26 mouse cellular contexts compared by ENCODE assay signal in genomic region chr15:77122208-77122607, GRCm38 (mm10).
A peak's percentile ranks its signal among the peaks of the same experiment; 100 is the strongest.
DNase-seq lines count a peak whose midpoint lies in the region; ATAC-seq and TF ChIP-seq lines count a peak whose summit lies in the region.
"Had no signal": no experiment of that assay in that cellular context is flagged by ENCODE, and none has a peak within 500 bp of the region (broad histone marks: within the 10 kb centered on the region; RNA-seq: fewer than 3 reads in every experiment).

No protein-coding gene starts in this region.

- no peak overlapping the region for H3K4me3 ChIP-seq in heart, embryonic 13.5 days
- no peak overlapping the region for H3K4me3 ChIP-seq in lung, embryonic 14.5 days (ENCODE audit: low read depth, low read length)
- H3K4me3 ChIP-seq in stomach, embryonic 15.5 days (replicated peaks): no peak overlapping the region
- no peak overlapping the region for H3K4me3 ChIP-seq in stomach, postnatal 0 days (ENCODE audit: low read depth, low read length)
- H3K4me3 ChIP-seq in myocyte: no peak overlapping the region
- no peak overlapping the region for H3K4me3 ChIP-seq in forebrain, embryonic 13.5 days
- H3K4me3 ChIP-seq: forebrain, embryonic 10.5 days; gastrocnemius, adult 2 months; heart, embryonic 12.5 days had no signal

- H3K4me2 ChIP-seq in heart, embryonic 13.5 days: no peak overlapping the region
- H3K4me2 ChIP-seq in lung, embryonic 14.5 days: no peak overlapping the region
- no peak overlapping the region for H3K4me2 ChIP-seq in stomach, embryonic 15.5 days
- no peak overlapping the region for H3K4me2 ChIP-seq in stomach, postnatal 0 days (replicated peaks; ENCODE audit: low read depth)
- H3K4me2 ChIP-seq in myocyte (ENCODE audit: low read depth): no peak overlapping the region
- H3K4me2 ChIP-seq in forebrain, embryonic 13.5 days: no peak overlapping the region
- H3K4me2 ChIP-seq: heart, embryonic 12.5 days; hindbrain, embryonic 14.5 days had no signal

- TF ChIP-seq EP300 in stomach, postnatal 0 days (optimal IDR thresholded peaks at IDR 0.05): no peak

- H3K27me3 ChIP-seq in heart, embryonic 13.5 days (replicated peaks): no peaks in the 10 kb centered on the region
- H3K27me3 ChIP-seq in lung, embryonic 14.5 days (ENCODE audit: insufficient read depth, low read length): no peaks in the 10 kb centered on the region
- no peaks in the 10 kb centered on the region for H3K27me3 ChIP-seq in stomach, embryonic 15.5 days (replicated peaks)
- no peaks in the 10 kb centered on the region for H3K27me3 ChIP-seq in stomach, postnatal 0 days (ENCODE audit: control insufficient read depth, insufficient read depth, low read length)
- no peaks in the 10 kb centered on the region for H3K27me3 ChIP-seq in myocyte (ENCODE audit: control insufficient read depth, insufficient read depth, insufficient read length)
- no peaks in the 10 kb centered on the region for H3K27me3 ChIP-seq in forebrain, embryonic 13.5 days
- H3K27me3 ChIP-seq: heart, embryonic 12.5 days had no signal

- H3K36me3 ChIP-seq in heart, embryonic 13.5 days: peaks cover 31% of the 10 kb centered on the region
- peaks cover 12% of the 10 kb centered on the region; the same call in 1 of the 2 replicates for H3K36me3 ChIP-seq in lung, embryonic 14.5 days (ENCODE audit: insufficient read depth)
- H3K36me3 ChIP-seq in stomach, embryonic 15.5 days: no peaks in the 10 kb centered on the region
- H3K36me3 ChIP-seq in stomach, postnatal 0 days (ENCODE audit: control insufficient read depth, insufficient read depth, low read length): no peaks in the 10 kb centered on the region
- peaks cover 86% of the 10 kb centered on the region for H3K36me3 ChIP-seq in myocyte (ENCODE audit: control insufficient read depth, insufficient read depth)
- peaks cover 6% of the 10 kb centered on the region; the same call in 1 of the 2 replicates for H3K36me3 ChIP-seq in forebrain, embryonic 13.5 days (ENCODE audit: poor library complexity, severe bottlenecking)

- H3K4me1 ChIP-seq in heart, embryonic 13.5 days: peaks cover 73% of the 10 kb centered on the region
- peaks cover 10% of the 10 kb centered on the region for H3K4me1 ChIP-seq in lung, embryonic 14.5 days (ENCODE audit: insufficient read depth)
- no peaks in the 10 kb centered on the region for H3K4me1 ChIP-seq in stomach, embryonic 15.5 days
- no peaks in the 10 kb centered on the region for H3K4me1 ChIP-seq in stomach, postnatal 0 days (replicated peaks; ENCODE audit: control insufficient read depth, insufficient read depth)
- H3K4me1 ChIP-seq in forebrain, embryonic 13.5 days: peaks cover 8% of the 10 kb centered on the region; the same call in 1 of the 2 replicates

- peak; percentile 17 for TF ChIP-seq POLR2A in myocyte (IDR thresholded peaks at IDR 0.05; ENCODE audit: insufficient read length, low read depth)

- DNase-seq in heart, adult 8-10 months (ENCODE audit: low spot score): no peak
- peak; percentile 16 for DNase-seq in lung, embryonic 14.5 days
- no peak for DNase-seq in lung, postnatal 36 days
- no peak for DNase-seq in stomach, postnatal 0 days (ENCODE audit: low spot score)
- DNase-seq: adrenal gland, adult 8-10 months; adrenal gland, postnatal 25 days; cerebellum, adult 11-12 months; cerebellum, adult 8-10 months; cerebellum, postnatal 10 days; cerebellum, postnatal 36 days; forebrain, postnatal 0 days; gastrocnemius, adult 2 months; gastrocnemius, postnatal 14 days; heart, adult 11 months; heart, postnatal 14 days; heart, postnatal 4 days had no signal

- peaks cover 100% of the 10 kb centered on the region for H3K79me2 ChIP-seq in myocyte (ENCODE audit: control insufficient read depth, insufficient read depth)

- H3ac ChIP-seq in myocyte (ENCODE audit: control insufficient read depth, insufficient read length): no peak overlapping the region

- ATAC-seq in heart, embryonic 13.5 days (ENCODE audit: extremely low read depth, insufficient number of reproducible peaks, low FRiP score, low TSS enrichment): no peak
- peak; percentile 47 for ATAC-seq in lung, embryonic 14.5 days (ENCODE audit: insufficient read depth)
- peak; percentile 63; the same call in 1 of the 2 replicates for ATAC-seq in stomach, embryonic 15.5 days (ENCODE audit: insufficient read depth, low FRiP score, low read depth)
- ATAC-seq in stomach, postnatal 0 days (ENCODE audit: low FRiP score, low TSS enrichment): no peak
- ATAC-seq in forebrain, embryonic 13.5 days: no peak
- ATAC-seq: activated CD4-positive, CD25-positive, alpha-beta regulatory T cell, adult 4 months; forebrain, embryonic 14.5 days; forebrain, postnatal 0 days; hindbrain, postnatal 0 days had no signal

- H3K9me3 ChIP-seq in heart, embryonic 13.5 days: no peaks in the 10 kb centered on the region
- no peaks in the 10 kb centered on the region for H3K9me3 ChIP-seq in lung, embryonic 14.5 days (ENCODE audit: low read depth, low read length)
- H3K9me3 ChIP-seq in stomach, embryonic 15.5 days: no peaks in the 10 kb centered on the region
- H3K9me3 ChIP-seq in stomach, postnatal 0 days (ENCODE audit: control insufficient read depth, low read length): no peaks in the 10 kb centered on the region
- no peaks in the 10 kb centered on the region for H3K9me3 ChIP-seq in forebrain, embryonic 13.5 days (replicated peaks)
- H3K9me3 ChIP-seq: forebrain, embryonic 10.5 days; heart, embryonic 12.5 days had no signal

- 0 out of 2 replicates have a peak overlapping the region, but pooled peaks have one; percentile 26 for H3K27ac ChIP-seq in heart, embryonic 13.5 days (replicated peaks)
- H3K27ac ChIP-seq in lung, embryonic 14.5 days (ENCODE audit: low read depth): peak overlapping the region; percentile 54; the same call in 1 of the 2 replicates
- H3K27ac ChIP-seq in stomach, embryonic 15.5 days: no peak overlapping the region
- no peak overlapping the region for H3K27ac ChIP-seq in stomach, postnatal 0 days (replicated peaks)
- H3K27ac ChIP-seq in forebrain, embryonic 13.5 days: no peak overlapping the region
- H3K27ac ChIP-seq: forebrain, embryonic 10.5 days; gastrocnemius, adult 2 months; hindbrain, embryonic 14.5 days; hindbrain, postnatal 0 days had no signal

- H3K9ac ChIP-seq in heart, embryonic 13.5 days: no peak overlapping the region
- no peak overlapping the region for H3K9ac ChIP-seq in lung, embryonic 14.5 days
- H3K9ac ChIP-seq in stomach, embryonic 15.5 days: no peak overlapping the region
- H3K9ac ChIP-seq in stomach, postnatal 0 days (ENCODE audit: low read length): no peak overlapping the region
- no peak overlapping the region for H3K9ac ChIP-seq in forebrain, embryonic 13.5 days
- H3K9ac ChIP-seq: forebrain, postnatal 0 days; heart, embryonic 12.5 days; hindbrain, embryonic 14.5 days had no signal

- no peak for TF ChIP-seq CTCF in lung, embryonic 14.5 days (IDR thresholded peaks at IDR 0.05; ENCODE audit: low read depth)
- no peak for TF ChIP-seq CTCF in stomach, postnatal 0 days (IDR thresholded peaks at IDR 0.05; ENCODE audit: low read depth)

- WGBS in heart, embryonic 13.5 days: 62% methylated on average over 6 of the region's 6 CpGs
- 35% methylated on average over 6 of the region's 6 CpGs for WGBS in lung, embryonic 14.5 days
- WGBS in stomach, embryonic 15.5 days: 36% methylated on average over 6 of the region's 6 CpGs
- WGBS in stomach, postnatal 0 days: 45% methylated on average over 6 of the region's 6 CpGs
- 84% methylated on average over 6 of the region's 6 CpGs for WGBS in forebrain, embryonic 13.5 days

TF ChIP-seq in myocyte, 11 proteins besides CTCF, POLR2A, EP300 and RAD21:
- TF ChIP-seq MYOG (IDR thresholded peaks at IDR 0.05; ENCODE audit: control insufficient read depth in 1 of 3, insufficient read depth in 1 of 3, insufficient read length in 2 of 3, low read depth in 2 of 3): no peak
- TF ChIP-seq POLR2AphosphoS2 (IDR thresholded peaks at IDR 0.05; ENCODE audit: insufficient read length, low read depth): peak; percentile 51
TF ChIP-seq in myocyte: peak in this region for 1.

Comparison
In these comparisons a context has a peak if more than half of its experiments do, and no peak if none do; other contexts are left out.
1. ATAC-seq: peak in lung, embryonic 14.5 days (single experiment) and stomach, embryonic 15.5 days (single experiment); none in heart, embryonic 13.5 days (single experiment), stomach, postnatal 0 days (single experiment) and forebrain, embryonic 13.5 days (single experiment).
2. H3K27ac ChIP-seq: peak in heart, embryonic 13.5 days (single experiment) and lung, embryonic 14.5 days (single experiment); none in stomach, embryonic 15.5 days (single experiment), stomach, postnatal 0 days (single experiment) and forebrain, embryonic 13.5 days (single experiment).